Mouse (Mus musculus) liver, embryonic 13.5 days (tissue): Measurements from ENCODE around the gene Ccdc107. TPM values are rescaled to one million over a fixed set of nuclear protein-coding genes. Genes with fewer than 3 reads are reported as not detected.
"Not testable (repeated sequence)": the region's sequence is repeated elsewhere in the genome, so short reads cannot be mapped to it uniquely, and the experiment has no call there.

Experiments used
- ATAC-seq: fragments of 200-750 bp; cut with Nextera tagmentation; 2 replicates; pipeline ENCODE4 v1.8.0; 2017; ENCODE audit warnings: low read depth, mild to moderate bottlenecking, moderate number of reproducible peaks, moderate library complexity
- DNase-seq: peaks from one replicate; pipeline ENCODE4 v3.0.0; 2022
- H3K27ac ChIP-seq: fragments of 300-500 bp; sonication (generic); 2 replicates; pipeline ENCODE4 v1.5.1; 2015; ENCODE audit warnings: moderate library complexity, mild to moderate bottlenecking, inconsistent platforms
- H3K27me3 ChIP-seq: fragments of 300-500 bp; sonication (generic); 2 replicates; pipeline ENCODE4 v1.6.1; 2015; ENCODE audit warnings: mild to moderate bottlenecking, inconsistent platforms
- H3K36me3 ChIP-seq: fragments of 300-500 bp; sonication (generic); 2 replicates; pipeline ENCODE4 v1.6.1; 2015; ENCODE audit warnings: mild to moderate bottlenecking, inconsistent platforms
- H3K4me1 ChIP-seq: fragments of 300-500 bp; sonication (generic); replicated peaks from 2 replicates; pipeline ENCODE4 v1.6.1; 2015; ENCODE audit warnings: inconsistent platforms
- H3K4me2 ChIP-seq: fragments of 300-500 bp; sonication (generic); 2 replicates; pipeline ENCODE4 v1.6.1; 2015; ENCODE audit warnings: inconsistent platforms, mild to moderate bottlenecking, moderate library complexity
- H3K4me3 ChIP-seq: fragments of 300-500 bp; sonication (generic); replicated peaks from 2 replicates; pipeline ENCODE4 v1.5.1; 2015; ENCODE audit warnings: mild to moderate bottlenecking, inconsistent platforms
- H3K9ac ChIP-seq: fragments of 300-500 bp; sonication (generic); 2 replicates; pipeline ENCODE4 v1.6.1; 2015; ENCODE audit warnings: mild to moderate bottlenecking, inconsistent platforms
- H3K9me3 ChIP-seq: fragments of 300-500 bp; sonication (generic); replicated peaks from 2 replicates; pipeline ENCODE4 v1.6.1; 2016; ENCODE audit warnings: inconsistent platforms
- WGBS: fragments of 180-500 bp; shearing (Covaris S2); methylation state at CpG from one replicate; pipeline ENCODE4 v1.1.7; 2015; ENCODE audit not compliant: insufficient replicate concordance; 5-methylcytosine and 5-hydroxymethylcytosine counted together
- polyA plus RNA-seq: library from polyadenylated mRNA; unstranded; fragments of >200 nt; fragmentation: Nextera tagmentation; extraction: Ambion mirVana; gene quantifications from 2 replicates; pipeline ENCODE4 v1.2.1, GENCODE M21; 2015

Ccdc107 gene
- polyA plus RNA-seq, 1 experiment from 2014 or later = 34.2 TPM

GRCm38 (mm10) chr4:43470301-43470700 lies 22.4 kb upstream of the Ccdc107 start:
- Histone ChIP-seq H3K27me3 (no peaks in the 10 kb centered on the region), H3K9me3 (no peaks in the 10 kb centered on the region), H3K27ac (no peak overlapping the region), H3K4me1 (no peaks in the 10 kb centered on the region), H3K4me3 (no peak overlapping the region), H3K4me2 (no peak overlapping the region), H3K9ac (no peak overlapping the region), H3K36me3 (no peaks in the 10 kb centered on the region)
- ATAC-seq = no peak
- WGBS = 78% methylated on average over 10 of the region's 10 CpGs
- no peak for DNase-seq

GRCm38 (mm10) chr4:43473636-43474035 lies 19.1 kb upstream of the Ccdc107 start:
- WGBS = 47% methylated on average over 1 of the region's 1 CpGs
- no peak for ATAC-seq
- Histone ChIP-seq H3K36me3 (no peaks in the 10 kb centered on the region), H3K4me1 (peaks cover 3% of the 10 kb centered on the region), H3K27me3 (no peaks in the 10 kb centered on the region), H3K4me2 (no peak overlapping the region), H3K9ac (no peak overlapping the region), H3K27ac (no peak overlapping the region), H3K9me3 (no peaks in the 10 kb centered on the region), H3K4me3 (no peak overlapping the region)
- no peak for DNase-seq

- ATAC-seq (no peak), DNase-seq (no peak)
- no peak overlapping the region for H3K27ac ChIP-seq
- H3K9ac ChIP-seq = no peak overlapping the region
- H3K27me3 ChIP-seq = no peaks in the 10 kb centered on the region
- no peak overlapping the region for H3K4me3 ChIP-seq
- no peaks in the 10 kb centered on the region for H3K36me3 ChIP-seq
- peaks cover 11% of the 10 kb centered on the region for H3K4me1 ChIP-seq
- WGBS = 59% methylated on average over 6 of the region's 6 CpGs
- no peaks in the 10 kb centered on the region for H3K9me3 ChIP-seq
- H3K4me2 ChIP-seq = no peak overlapping the region
These were observed 16.1 kb upstream of the Ccdc107 start for GRCm38 (mm10) chr4:43476604-43477003.

GRCm38 (mm10) chr4:43477857-43478533 lies 14.7 kb upstream of the Ccdc107 start:
- 13% methylated on average over 11 of the region's 11 CpGs for WGBS
- peaks cover 17% of the 10 kb centered on the region for H3K4me1 ChIP-seq
- H3K27ac ChIP-seq = peak overlapping the region; percentile 35; the same call in 1 of the 2 replicates

GRCm38 (mm10) chr4:43478534-43478858 lies 14.2 kb upstream of the Ccdc107 start:
- H3K4me3 ChIP-seq = peak overlapping the region; percentile 52
- DNase-seq (no peak), ATAC-seq (peak; percentile 37)
- 22% methylated on average over 8 of the region's 8 CpGs for whole genome bisulfite sequencing
- H3K27me3 ChIP-seq = 0 out of 2 replicates have a peak, but pooled peaks cover 9% of the 10 kb centered on the region
- no peaks in the 10 kb centered on the region for H3K9me3 ChIP-seq
- H3K4me1 ChIP-seq = peaks cover 17% of the 10 kb centered on the region
- H3K27ac ChIP-seq = peak overlapping the region; percentile 35; the same call in 1 of the 2 replicates
- peak overlapping the region; percentile 67 for H3K4me2 ChIP-seq
- peak overlapping the region; percentile 64 for H3K9ac ChIP-seq
- H3K36me3 ChIP-seq = no peaks in the 10 kb centered on the region

More at GRCm38 (mm10) chr4:43477857-43478533, 14.7 kb upstream of the Ccdc107 start:
- peak overlapping the region; percentile 67 for H3K4me2 ChIP-seq
- H3K4me3 ChIP-seq = peak overlapping the region; percentile 52
- H3K27me3 ChIP-seq = 0 out of 2 replicates have a peak, but pooled peaks cover 7% of the 10 kb centered on the region
- no peaks in the 10 kb centered on the region for H3K36me3 ChIP-seq
- H3K9me3 ChIP-seq = no peaks in the 10 kb centered on the region
- ATAC-seq (peak; percentile 92), DNase-seq (peak; percentile 84)
- peak overlapping the region; percentile 64 for H3K9ac ChIP-seq

GRCm38 (mm10) chr4:43478906-43479832 lies 13.5 kb upstream of the Ccdc107 start:
- H3K27me3 ChIP-seq = 0 out of 2 replicates have a peak, but pooled peaks cover 9% of the 10 kb centered on the region
- H3K36me3 ChIP-seq = no peaks in the 10 kb centered on the region
- H3K4me2 ChIP-seq = peak overlapping the region; percentile 67
- H3K27ac ChIP-seq = no peak overlapping the region
- ATAC-seq = no peak
- 37% methylated on average over 24 of the region's 24 CpGs for WGBS
- H3K4me3 ChIP-seq = peak overlapping the region; percentile 52; the same call in 1 of the 2 replicates
- peaks cover 17% of the 10 kb centered on the region for H3K4me1 ChIP-seq
- H3K9ac ChIP-seq = no peak overlapping the region
- DNase-seq = peak; percentile 51
- H3K9me3 ChIP-seq = no peaks in the 10 kb centered on the region

- no peak for ATAC-seq
These were observed 11.7 kb upstream of the Ccdc107 start for GRCm38 (mm10) chr4:43480985-43481384.

GRCm38 (mm10) chr4:43481894-43482456 lies 10.7 kb upstream of the Ccdc107 start:
- no peak for ATAC-seq
- Histone ChIP-seq H3K27ac (no peak overlapping the region), H3K27me3 (0 out of 2 replicates have a peak, but pooled peaks cover 9% of the 10 kb centered on the region), H3K4me3 (no peak overlapping the region), H3K36me3 (no peaks in the 10 kb centered on the region), H3K4me2 (no peak overlapping the region), H3K4me1 (peaks cover 17% of the 10 kb centered on the region), H3K9ac (no peak overlapping the region), H3K9me3 (no peaks in the 10 kb centered on the region)
- DNase-seq = no peak
- WGBS = 38% methylated on average over 7 of the region's 7 CpGs

More at GRCm38 (mm10) chr4:43480985-43481384, 11.7 kb upstream of the Ccdc107 start:
- H3K9me3 ChIP-seq = no peaks in the 10 kb centered on the region
- H3K36me3 ChIP-seq = no peaks in the 10 kb centered on the region
- 0 out of 2 replicates have a peak, but pooled peaks cover 9% of the 10 kb centered on the region for H3K27me3 ChIP-seq
- H3K4me2 ChIP-seq = no peak overlapping the region
- WGBS = 70% methylated on average over 5 of the region's 5 CpGs
- no peak overlapping the region for H3K27ac ChIP-seq
- H3K4me1 ChIP-seq = peaks cover 17% of the 10 kb centered on the region
- DNase-seq = no peak
- H3K9ac ChIP-seq = no peak overlapping the region
- H3K4me3 ChIP-seq = no peak overlapping the region

- Histone ChIP-seq H3K36me3 (no peaks in the 10 kb centered on the region), H3K27ac (no peak overlapping the region), H3K9ac (no peak overlapping the region), H3K4me3 (no peak overlapping the region), H3K9me3 (no peaks in the 10 kb centered on the region), H3K4me1 (peaks cover 17% of the 10 kb centered on the region), H3K4me2 (no peak overlapping the region), H3K27me3 (0 out of 2 replicates have a peak, but pooled peaks cover 9% of the 10 kb centered on the region)
- ATAC-seq (no peak), DNase-seq (no peak)
- WGBS = 57% methylated on average over 10 of the region's 10 CpGs
These were observed 10.1 kb upstream of the Ccdc107 start for GRCm38 (mm10) chr4:43482591-43482990.

GRCm38 (mm10) chr4:43483535-43484091 lies 9.1 kb upstream of the Ccdc107 start, which contains the start of gene Sit1:
Gene Sit1, minus strand, starts transcription at chr4:43483734.
- Histone ChIP-seq H3K9me3 (no peaks in the 10 kb centered on the region), H3K27me3 (0 out of 2 replicates have a peak, but pooled peaks cover 9% of the 10 kb centered on the region), H3K4me1 (peaks cover 14% of the 10 kb centered on the region), H3K4me3 (no peak within 1 kb of the TSS), H3K27ac (no peak within 1 kb of the TSS), H3K36me3 (no peaks in the 10 kb centered on the region), H3K4me2 (no peak within 1 kb of the TSS), H3K9ac (no peak within 1 kb of the TSS)
- no peak for DNase-seq
- WGBS = 47% methylated on average over 12 of the region's 12 CpGs
- ATAC-seq = no peak

- not testable (repeated sequence) for H3K27ac ChIP-seq, H3K36me3 ChIP-seq, H3K4me3 ChIP-seq, H3K9me3 ChIP-seq, DNase-seq, H3K27me3 ChIP-seq, H3K4me2 ChIP-seq, ATAC-seq, H3K9ac ChIP-seq
- 76% methylated on average over 5 of the region's 5 CpGs for WGBS
- peaks cover 23% of the 10 kb centered on the region for H3K4me1 ChIP-seq
These were observed 7.0 kb upstream of the Ccdc107 start for GRCm38 (mm10) chr4:43485666-43486065.
